Mouse (Mus musculus) limb, embryonic 12.5 days (tissue): ENCODE data around the gene Cyfip2. TPM values are rescaled to one million over a fixed set of nuclear protein-coding genes. Genes with fewer than 3 reads are reported as not detected.

Experiments
- ATAC-seq: fragments of 200-750 bp; cut with Nextera tagmentation; 2 replicates; pipeline ENCODE4 v1.8.0; 2017; ENCODE audit warnings: low read depth, moderate TSS enrichment; ENCODE audit not compliant: insufficient number of reproducible peaks, insufficient read depth, low FRiP score, low TSS enrichment
- H3K27ac ChIP-seq: fragments of 300-500 bp; sonication (generic); 2 replicates; pipeline ENCODE4 v1.5.1; 2016; ENCODE audit warnings: mild to moderate bottlenecking, moderate library complexity
- H3K27me3 ChIP-seq: fragments of 300-500 bp; sonication (generic); 2 replicates; pipeline ENCODE4 v1.6.1; 2016; ENCODE audit warnings: mild to moderate bottlenecking, moderate library complexity
- H3K36me3 ChIP-seq: fragments of 300-500 bp; sonication (generic); 2 replicates; pipeline ENCODE4 v1.6.1; 2016; ENCODE audit warnings: mild to moderate bottlenecking, moderate library complexity
- H3K4me1 ChIP-seq: fragments of 300-500 bp; sonication (generic); replicated peaks from 2 replicates; pipeline ENCODE4 v1.6.1; 2016
- H3K4me2 ChIP-seq: fragments of 300-500 bp; sonication (generic); 2 replicates; pipeline ENCODE4 v1.6.1; 2016; ENCODE audit warnings: mild to moderate bottlenecking, moderate library complexity
- H3K4me3 ChIP-seq: fragments of 300-500 bp; sonication (generic); replicated peaks from 2 replicates; pipeline ENCODE4 v1.5.1; 2016; ENCODE audit warnings: mild to moderate bottlenecking
- H3K9ac ChIP-seq: fragments of 300-500 bp; sonication (generic); replicated peaks from 2 replicates; pipeline ENCODE4 v1.6.1; 2016; ENCODE audit warnings: mild to moderate bottlenecking, moderate library complexity
- H3K9me3 ChIP-seq: fragments of 300-500 bp; sonication (generic); 2 replicates; pipeline ENCODE4 v1.6.1; 2016; ENCODE audit warnings: mild to moderate bottlenecking, moderate library complexity
- WGBS: fragments of 180-500 bp; shearing (Covaris S2); methylation state at CpG from one replicate; pipeline ENCODE4 v1.1.7; 2016; 5-methylcytosine and 5-hydroxymethylcytosine counted together
- polyA plus RNA-seq: library from polyadenylated mRNA; unstranded; fragments of >200 nt; fragmentation: Nextera tagmentation; extraction: Ambion mirVana; gene quantifications from 2 replicates; pipeline ENCODE4 v1.2.1, GENCODE M21; 2016

Cyfip2 gene
- polyA plus RNA-seq, 1 experiment from 2014 or later: 18.3 TPM

- no peak overlapping the region for H3K27ac ChIP-seq
- H3K9me3 ChIP-seq: no peaks in the 10 kb centered on the region
- 91% methylated on average over 7 of the region's 7 CpGs for WGBS
- H3K4me2 ChIP-seq: no peak overlapping the region
- no peak overlapping the region for H3K4me3 ChIP-seq
- peaks cover 49% of the 10 kb centered on the region for H3K4me1 ChIP-seq
- H3K36me3 ChIP-seq: no peaks in the 10 kb centered on the region
- H3K27me3 ChIP-seq: peaks cover 6% of the 10 kb centered on the region; the same call in 1 of the 2 replicates
- no peak for ATAC-seq
- no peak overlapping the region for H3K9ac ChIP-seq
Observed at GRCm38 (mm10) chr11:46307768-46308167, 4.9 kb downstream of the Cyfip2 start.

- H3K9me3 ChIP-seq: no peaks in the 10 kb centered on the region
- 90% methylated on average over 7 of the region's 7 CpGs for WGBS
- H3K9ac ChIP-seq: no peak overlapping the region
- peaks cover 6% of the 10 kb centered on the region; the same call in 1 of the 2 replicates for H3K27me3 ChIP-seq
- no peaks in the 10 kb centered on the region for H3K36me3 ChIP-seq
- peaks cover 46% of the 10 kb centered on the region for H3K4me1 ChIP-seq
- no peak for ATAC-seq
- no peak overlapping the region for H3K4me2 ChIP-seq
- no peak overlapping the region for H3K4me3 ChIP-seq
- no peak overlapping the region for H3K27ac ChIP-seq
Observed at GRCm38 (mm10) chr11:46306776-46307175, 5.9 kb downstream of the Cyfip2 start.

DNA sequence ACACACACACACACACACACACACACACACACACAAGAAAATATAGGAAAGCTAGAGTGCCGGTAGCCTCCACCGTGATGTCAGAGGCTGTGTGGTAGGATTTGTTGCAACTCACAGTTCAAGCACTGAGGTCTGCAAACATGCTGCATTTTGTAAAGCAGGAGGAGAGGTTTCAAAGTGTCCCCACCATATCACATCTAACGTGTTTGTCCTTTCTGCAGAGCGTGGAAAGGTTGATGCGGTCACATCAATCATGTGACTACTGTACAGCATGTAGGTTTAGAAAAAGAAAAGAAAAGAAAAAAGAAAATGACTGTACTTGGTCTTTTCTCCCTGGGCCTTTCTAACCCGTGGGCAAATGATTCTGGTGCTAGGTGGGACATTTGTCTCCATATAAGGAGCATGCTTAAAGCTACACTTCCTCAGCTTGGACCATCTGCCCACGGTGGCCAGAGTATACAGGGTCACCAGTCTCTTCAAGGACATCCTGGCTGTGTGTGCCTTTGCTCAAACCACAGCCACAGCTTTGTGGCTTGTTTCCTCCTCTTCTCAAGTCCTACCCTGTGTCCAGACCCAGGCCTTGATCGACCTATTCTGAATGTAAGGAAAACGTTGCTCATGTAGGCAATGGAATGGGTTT, 6.7 kb downstream of the Cyfip2 start:
- no peak for ATAC-seq
- no peak overlapping the region for H3K4me2 ChIP-seq
- H3K27me3 ChIP-seq: no peaks in the 10 kb centered on the region
- H3K27ac ChIP-seq: no peak overlapping the region
- no peaks in the 10 kb centered on the region for H3K36me3 ChIP-seq
- no peaks in the 10 kb centered on the region for H3K9me3 ChIP-seq
- 85% methylated on average over 9 of the region's 9 CpGs for WGBS
- no peak overlapping the region for H3K4me3 ChIP-seq
- H3K4me1 ChIP-seq: peaks cover 39% of the 10 kb centered on the region
- no peak overlapping the region for H3K9ac ChIP-seq

- Histone ChIP-seq H3K9me3 (no peaks in the 10 kb centered on the region), H3K36me3 (no peaks in the 10 kb centered on the region), H3K4me3 (no peak overlapping the region), H3K27ac (peak overlapping the region; percentile 9; the same call in 1 of the 2 replicates), H3K27me3 (no peaks in the 10 kb centered on the region), H3K9ac (peak overlapping the region; percentile 37; the same call in 1 of the 2 replicates), H3K4me1 (peaks cover 30% of the 10 kb centered on the region), H3K4me2 (no peak overlapping the region)
- ATAC-seq: peak; percentile 34; the same call in 1 of the 2 replicates
- WGBS: 78% methylated on average over 9 of the region's 9 CpGs
Observed at GRCm38 (mm10) chr11:46304864-46305710, 7.6 kb downstream of the Cyfip2 start.

DNA sequence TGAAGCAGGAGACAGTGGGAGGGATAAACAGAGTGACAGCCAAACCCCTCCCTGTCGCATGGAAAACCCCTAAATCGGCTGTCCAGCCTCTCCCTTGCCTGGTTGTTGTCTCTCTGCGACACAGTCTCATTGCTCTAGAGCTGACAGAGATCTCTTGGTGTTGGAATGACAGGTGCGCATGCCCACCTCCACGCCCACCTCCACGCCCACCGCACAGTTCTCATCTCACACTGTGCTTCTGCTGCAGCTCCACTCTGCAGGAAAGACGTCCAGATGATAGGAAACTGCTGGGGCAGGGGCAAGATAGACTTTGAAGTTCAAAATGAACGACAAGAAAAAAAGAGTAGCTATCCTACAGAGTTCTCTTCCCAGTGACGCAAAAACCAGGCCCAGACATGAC, 8.6 kb downstream of the Cyfip2 start:
- WGBS: 67% methylated on average over 10 of the region's 10 CpGs
- Histone ChIP-seq H3K36me3 (no peaks in the 10 kb centered on the region), H3K4me1 (peaks cover 22% of the 10 kb centered on the region), H3K27me3 (no peaks in the 10 kb centered on the region), H3K9me3 (no peaks in the 10 kb centered on the region), H3K27ac (no peak overlapping the region), H3K9ac (no peak overlapping the region), H3K4me3 (no peak overlapping the region), H3K4me2 (no peak overlapping the region)
- ATAC-seq: no peak

- no peak for ATAC-seq
- 85% methylated on average over 9 of the region's 9 CpGs for WGBS
Observed at GRCm38 (mm10) chr11:46302471-46302870, 10.2 kb downstream of the Cyfip2 start.

GRCm38 (mm10) chr11:46301579-46302248, 10.9 kb downstream of the Cyfip2 start:
- Histone ChIP-seq H3K4me3 (no peak overlapping the region), H3K4me1 (peaks cover 25% of the 10 kb centered on the region), H3K27ac (no peak overlapping the region), H3K36me3 (no peaks in the 10 kb centered on the region), H3K9me3 (no peaks in the 10 kb centered on the region), H3K4me2 (no peak overlapping the region), H3K9ac (no peak overlapping the region), H3K27me3 (no peaks in the 10 kb centered on the region)
- WGBS: 92% methylated on average over 23 of the region's 23 CpGs
- peak; percentile 54; the same call in 1 of the 2 replicates for ATAC-seq

More at GRCm38 (mm10) chr11:46302471-46302870, 10.2 kb downstream of the Cyfip2 start:
- H3K4me1 ChIP-seq: peaks cover 25% of the 10 kb centered on the region
- no peaks in the 10 kb centered on the region for H3K36me3 ChIP-seq
- H3K4me2 ChIP-seq: no peak overlapping the region
- H3K9me3 ChIP-seq: no peaks in the 10 kb centered on the region
- no peak overlapping the region for H3K4me3 ChIP-seq
- H3K9ac ChIP-seq: no peak overlapping the region
- H3K27ac ChIP-seq: no peak overlapping the region
- H3K27me3 ChIP-seq: no peaks in the 10 kb centered on the region

- Histone ChIP-seq H3K9me3 (no peaks in the 10 kb centered on the region), H3K9ac (no peak overlapping the region), H3K4me2 (no peak overlapping the region), H3K27me3 (no peaks in the 10 kb centered on the region), H3K4me3 (no peak overlapping the region), H3K4me1 (peaks cover 17% of the 10 kb centered on the region), H3K36me3 (no peaks in the 10 kb centered on the region), H3K27ac (no peak overlapping the region)
- WGBS: 70% methylated on average over 6 of the region's 6 CpGs
- no peak for ATAC-seq
Observed at GRCm38 (mm10) chr11:46299901-46300300, 12.8 kb downstream of the Cyfip2 start.

- no peak overlapping the region for H3K27ac ChIP-seq
Observed at GRCm38 (mm10) chr11:46298889-46299785, 13.5 kb downstream of the Cyfip2 start.

DNA sequence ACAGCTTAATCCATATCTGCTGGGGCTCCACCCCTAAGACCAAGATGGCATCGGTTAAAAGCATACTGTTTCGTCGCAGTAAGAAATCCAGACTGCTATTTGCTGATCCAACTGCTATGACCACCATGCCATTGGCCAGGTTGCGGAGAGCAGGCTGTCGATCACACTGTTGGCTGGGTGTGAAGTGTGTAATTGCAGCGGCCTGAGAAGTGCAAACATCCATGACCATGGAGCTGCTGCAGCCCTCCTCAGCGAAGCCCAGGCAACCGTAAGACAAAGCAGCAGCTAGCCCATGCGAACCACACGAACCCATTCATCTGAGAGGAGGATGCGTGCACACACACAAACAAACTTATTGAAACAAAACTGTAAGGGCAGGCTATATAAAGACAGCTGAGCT, 18.3 kb downstream of the Cyfip2 start:
- Histone ChIP-seq H3K27me3 (no peaks in the 10 kb centered on the region), H3K9ac (no peak overlapping the region), H3K36me3 (peaks cover 10% of the 10 kb centered on the region; the same call in 1 of the 2 replicates), H3K4me2 (no peak overlapping the region), H3K4me3 (no peak overlapping the region), H3K4me1 (peaks cover 12% of the 10 kb centered on the region; the same call in 1 of the 2 replicates), H3K27ac (no peak overlapping the region), H3K9me3 (no peaks in the 10 kb centered on the region)
- no peak for ATAC-seq
- WGBS: 88% methylated on average over 11 of the region's 11 CpGs

More at GRCm38 (mm10) chr11:46298889-46299785, 13.5 kb downstream of the Cyfip2 start:
- Histone ChIP-seq H3K4me2 (no peak overlapping the region), H3K9me3 (no peaks in the 10 kb centered on the region), H3K9ac (no peak overlapping the region), H3K36me3 (no peaks in the 10 kb centered on the region), H3K4me1 (peaks cover 10% of the 10 kb centered on the region), H3K27me3 (no peaks in the 10 kb centered on the region), H3K4me3 (no peak overlapping the region)
- no peak for ATAC-seq
- 73% methylated on average over 13 of the region's 13 CpGs for WGBS
